Mouse (Mus musculus) midbrain, embryonic 15.5 days (tissue): Measurements from ENCODE around the gene Sfn. TPM values are rescaled to one million over a fixed set of nuclear protein-coding genes. Genes with fewer than 3 reads are reported as not detected.

ENCODE experiments used
- microRNA-seq: library from miRNA; unstranded; fragments of <30 nt; microRNA quantifications from one replicate; pipeline ENCODE4, GENCODE M21; 2016
- polyA plus RNA-seq: library from polyadenylated mRNA; unstranded; fragments of >200 nt; fragmentation: Nextera tagmentation; extraction: Ambion mirVana; gene quantifications from 2 replicates; pipeline ENCODE4 v1.2.1, GENCODE M21; 2015

Sfn gene
- polyA plus RNA-seq, 1 experiment from 2014 or later, result 3.4 TPM

Small RNAs within 50 kb of the gene (microRNA-seq; reads per million reads assigned to microRNA genes)
- not detected for gene Gm23158

Other genes starting within 250 kb of the Sfn start
- 23.2 and 26.3 TPM in 2 replicates for gene Wdtc1, start 248.7 kb downstream of the Sfn start, polyA plus RNA-seq
- gene Slc9a1, start 232.5 kb downstream of the Sfn start, polyA plus RNA-seq, result 9.9 and 11.1 TPM in 2 replicates
- gene Tent5b, start 122.0 kb downstream of the Sfn start, polyA plus RNA-seq, result 0.22 and 0.37 TPM in 2 replicates
- gene Trnp1, start 103.6 kb downstream of the Sfn start, polyA plus RNA-seq, result 6.4 and 6.9 TPM in 2 replicates
- gene Kdf1, start 83.2 kb downstream of the Sfn start, polyA plus RNA-seq, result 0.95 and 0.99 TPM in 2 replicates
- gene Nudc, start 56.2 kb downstream of the Sfn start, polyA plus RNA-seq, result 246 and 255 TPM in 2 replicates
- 0.15 TPM in 1 of 2 replicates, not detected in the other for gene Nr0b2, start 48.8 kb downstream of the Sfn start, polyA plus RNA-seq
- 8.1 and 9.1 TPM in 2 replicates for gene Gpatch3, start 27.4 kb downstream of the Sfn start, polyA plus RNA-seq
- 18.2 and 21.2 TPM in 2 replicates for gene Gpn2, start 17.8 kb downstream of the Sfn start, polyA plus RNA-seq
- gene Zdhhc18, start 48.0 kb upstream of the Sfn start, polyA plus RNA-seq, result 6.4 and 9.3 TPM in 2 replicates
- 16.0 and 16.2 TPM in 2 replicates for gene Pigv, start 70.5 kb upstream of the Sfn start, polyA plus RNA-seq
- 37.9 and 39.3 TPM in 2 replicates for gene Arid1a, start 154.6 kb upstream of the Sfn start, polyA plus RNA-seq